Mouse (Mus musculus): ENCODE measurements around the gene Pld4. TPM values are rescaled to one million over a fixed set of nuclear protein-coding genes. Genes with fewer than 3 reads are reported as not detected.
A peak's percentile ranks its signal among the peaks of the same experiment; 100 is the strongest.

Pld4 gene
- total RNA-seq, 2 experiments from 2014 or later: 3.5 to 3.9 TPM

GRCm38 (mm10) chr12:112767036-112767890 lies 6.8 kb downstream of the Pld4 start:
- no peak for DNase-seq

DNA sequence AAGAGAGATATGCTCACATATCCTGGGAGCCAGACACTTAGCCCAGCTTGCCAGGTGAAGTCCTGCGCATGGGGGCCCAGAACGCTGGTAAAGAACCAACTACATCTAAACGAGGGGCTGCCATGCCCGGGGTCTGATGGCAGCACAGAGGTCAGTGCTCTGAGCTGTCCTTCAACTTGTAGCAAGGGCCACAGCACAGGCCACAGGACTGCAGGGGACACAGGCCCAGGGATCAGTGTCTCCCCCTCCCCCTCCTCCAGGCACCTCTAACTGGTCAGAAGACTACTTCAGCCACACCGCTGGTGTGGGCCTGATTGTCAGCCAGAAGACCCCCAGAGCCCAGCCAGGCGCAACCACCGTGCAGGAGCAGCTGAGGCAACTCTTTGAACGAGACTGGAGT lies 7.7 kb downstream of the Pld4 start:
- DNase-seq: no peak

- no peak for DNase-seq
These were observed 8.6 kb downstream of the Pld4 start for GRCm38 (mm10) chr12:112769031-112769430.

DNA sequence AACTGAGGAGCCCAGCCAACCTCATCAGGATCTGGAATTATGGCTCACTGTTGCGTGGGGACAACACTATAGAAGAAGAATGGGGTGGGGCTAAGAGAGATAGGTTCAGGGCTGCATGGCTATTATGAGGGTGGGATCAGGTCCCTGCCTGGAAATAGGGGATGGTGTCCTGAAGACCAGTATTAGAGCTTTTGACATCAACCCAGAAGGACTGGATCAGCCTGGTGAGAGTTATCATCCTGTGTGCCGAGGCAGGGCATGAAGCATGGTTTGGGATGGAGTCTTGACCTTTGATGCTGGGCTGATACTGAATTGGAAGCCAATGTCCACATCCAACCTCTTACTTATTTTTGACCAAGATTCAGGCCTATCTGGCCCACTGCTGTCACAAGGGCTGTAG lies 9.3 kb downstream of the Pld4 start:
- no peak for DNase-seq

GRCm38 (mm10) chr12:112770396-112770795 lies 9.9 kb downstream of the Pld4 start:
- DNase-seq: no peak

GRCm38 (mm10) chr12:112772306-112772705 lies 11.9 kb downstream of the Pld4 start:
- DNase-seq: no peak

- no peak for DNase-seq
These were observed 12.9 kb downstream of the Pld4 start for GRCm38 (mm10) chr12:112773366-112773765.

DNA sequence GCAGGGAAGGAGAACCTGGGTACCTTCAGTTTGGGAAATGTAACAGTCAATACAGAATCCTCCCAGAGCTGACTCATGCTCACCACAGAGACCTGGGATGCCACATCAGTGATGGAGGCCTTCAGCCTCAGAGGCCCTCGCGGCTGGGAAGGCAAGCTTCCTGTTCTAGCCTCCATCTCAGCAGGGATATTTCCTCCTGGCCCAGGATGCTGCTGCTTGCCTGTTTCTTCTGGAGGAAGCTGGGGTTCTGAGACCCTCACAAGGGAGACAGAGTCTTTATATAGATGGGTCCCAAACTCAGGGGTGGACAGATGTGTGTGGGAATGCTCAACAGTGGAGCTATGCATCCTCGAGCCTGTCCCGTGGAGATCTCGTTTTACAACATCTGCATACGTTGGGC lies 13.6 kb downstream of the Pld4 start:
- DNase-seq: no peak

GRCm38 (mm10) chr12:112774481-112774880 lies 14.0 kb downstream of the Pld4 start:
- DNase-seq: no peak

DNA sequence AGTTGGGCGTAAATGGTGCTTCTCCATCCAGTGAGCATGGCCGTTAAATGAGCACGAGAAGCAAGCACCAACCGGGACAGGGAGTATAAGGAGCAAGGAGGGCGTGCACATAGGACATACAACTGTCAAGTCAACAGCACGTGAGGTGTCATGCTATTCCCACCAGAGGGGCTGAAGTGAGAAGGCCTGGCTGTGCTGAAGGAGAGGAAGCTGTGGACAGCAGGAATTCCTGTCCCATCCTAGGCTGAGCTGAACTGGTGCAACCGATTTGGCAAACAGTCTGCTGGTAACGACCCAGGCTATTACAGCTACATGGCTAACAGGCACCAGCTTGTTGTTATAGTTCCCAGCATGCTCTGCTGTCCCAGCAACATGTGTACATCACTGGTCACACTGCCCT lies 30.6 kb downstream of the Pld4 start:
- no peak for DNase-seq

DNA sequence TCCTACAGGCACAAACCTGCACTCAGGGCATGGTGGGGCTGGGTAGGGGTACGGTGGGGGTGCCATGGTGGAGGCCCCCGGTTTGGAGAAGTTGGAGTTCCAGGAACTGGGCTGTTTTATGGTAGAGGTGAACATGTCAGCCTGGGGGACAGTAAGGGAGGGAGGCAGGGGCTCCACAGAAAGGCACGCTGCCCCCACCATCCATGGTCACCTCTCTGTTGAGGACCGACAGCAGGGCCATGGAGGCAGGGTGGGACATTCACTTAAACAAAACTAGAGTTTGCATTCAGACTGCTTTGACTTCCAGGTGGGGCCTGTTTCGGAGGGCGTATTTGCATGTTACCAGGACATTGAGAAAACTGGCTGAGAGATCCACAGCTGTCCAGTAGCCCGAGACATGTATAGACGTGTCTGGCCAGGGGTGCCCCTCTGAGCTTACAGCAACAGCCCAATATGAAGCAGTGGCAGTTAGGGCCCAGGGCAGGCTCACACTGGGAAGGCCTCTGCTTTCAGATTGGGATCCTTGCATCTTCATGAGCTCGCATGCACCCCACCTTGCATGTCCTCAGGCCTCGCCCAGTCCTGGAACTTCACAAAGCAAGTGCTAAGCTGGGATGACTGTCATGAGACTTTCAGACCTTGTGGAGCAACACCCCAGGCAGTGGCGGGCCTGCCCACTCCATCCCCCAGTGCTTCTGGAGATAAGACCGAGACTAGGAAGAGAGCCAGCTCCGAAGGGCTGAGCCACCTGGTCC lies 33.3 kb downstream of the Pld4 start:
- peak; percentile 31 for DNase-seq

DNA sequence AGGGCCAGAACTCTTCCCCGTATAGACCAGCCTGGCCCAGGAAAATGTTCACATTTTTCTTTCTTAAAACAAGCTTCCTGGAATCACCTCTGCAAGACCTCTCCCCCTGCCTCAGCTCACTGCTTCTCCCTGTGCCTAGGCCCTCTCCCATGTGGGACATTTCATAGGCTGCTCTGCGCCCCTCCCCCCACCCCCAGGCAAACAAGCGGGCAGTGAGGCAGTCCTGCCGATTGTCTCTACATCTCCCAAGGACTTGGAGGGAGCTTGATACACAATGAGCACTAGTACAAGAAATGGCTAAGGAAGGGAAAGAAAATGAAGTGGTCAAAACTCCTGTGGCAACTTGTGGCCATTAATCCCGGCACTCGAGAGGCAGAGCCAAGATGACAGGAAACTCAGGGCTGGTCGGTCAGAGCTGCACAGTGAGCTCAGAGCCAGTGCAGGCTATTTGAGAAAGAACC lies 33.9 kb downstream of the Pld4 start:
- DNase-seq: no peak

GRCm38 (mm10) chr12:112794998-112795397 lies 34.5 kb downstream of the Pld4 start:
- no peak for DNase-seq

DNA sequence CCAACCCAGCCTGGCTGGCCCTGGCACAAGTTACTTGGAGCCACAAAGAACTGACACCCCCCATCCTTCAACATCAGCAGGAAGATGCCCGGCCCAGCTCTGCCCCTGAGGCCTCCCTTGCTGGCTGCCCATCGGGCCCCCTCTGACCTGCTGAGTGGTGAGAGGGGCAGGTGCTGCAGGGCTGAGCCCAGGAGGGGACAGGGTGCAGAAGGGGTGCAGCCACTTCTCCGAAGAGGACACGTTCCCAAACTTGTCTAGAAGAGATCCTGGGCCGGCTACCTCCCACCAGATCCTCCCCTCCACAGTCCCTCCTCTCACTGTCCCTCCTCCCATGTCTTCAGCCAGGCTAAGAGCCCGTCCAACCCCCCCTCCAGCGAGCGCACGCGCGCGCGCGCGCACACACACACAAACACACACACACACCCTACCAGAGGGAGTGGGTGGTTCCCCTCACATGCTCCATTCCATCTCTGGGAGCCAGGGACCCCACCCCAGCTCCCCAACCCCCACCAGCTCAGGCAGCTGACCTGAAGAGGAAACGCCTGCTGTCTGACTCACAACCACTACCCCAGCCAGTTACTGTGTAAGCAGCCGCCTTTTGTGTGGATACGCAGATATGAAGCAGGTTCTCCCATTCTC lies 35.1 kb downstream of the Pld4 start:
- DNase-seq: peak; percentile 79

- no peak for DNase-seq
These were observed 36.4 kb downstream of the Pld4 start for GRCm38 (mm10) chr12:112796551-112797510.

- DNase-seq: peak; percentile 50
These were observed 37.3 kb downstream of the Pld4 start for GRCm38 (mm10) chr12:112797672-112798331.

GRCm38 (mm10) chr12:112798332-112798681 lies 37.9 kb downstream of the Pld4 start:
- no peak for DNase-seq

GRCm38 (mm10) chr12:112798716-112799115 lies 38.3 kb downstream of the Pld4 start:
- no peak for DNase-seq

DNA sequence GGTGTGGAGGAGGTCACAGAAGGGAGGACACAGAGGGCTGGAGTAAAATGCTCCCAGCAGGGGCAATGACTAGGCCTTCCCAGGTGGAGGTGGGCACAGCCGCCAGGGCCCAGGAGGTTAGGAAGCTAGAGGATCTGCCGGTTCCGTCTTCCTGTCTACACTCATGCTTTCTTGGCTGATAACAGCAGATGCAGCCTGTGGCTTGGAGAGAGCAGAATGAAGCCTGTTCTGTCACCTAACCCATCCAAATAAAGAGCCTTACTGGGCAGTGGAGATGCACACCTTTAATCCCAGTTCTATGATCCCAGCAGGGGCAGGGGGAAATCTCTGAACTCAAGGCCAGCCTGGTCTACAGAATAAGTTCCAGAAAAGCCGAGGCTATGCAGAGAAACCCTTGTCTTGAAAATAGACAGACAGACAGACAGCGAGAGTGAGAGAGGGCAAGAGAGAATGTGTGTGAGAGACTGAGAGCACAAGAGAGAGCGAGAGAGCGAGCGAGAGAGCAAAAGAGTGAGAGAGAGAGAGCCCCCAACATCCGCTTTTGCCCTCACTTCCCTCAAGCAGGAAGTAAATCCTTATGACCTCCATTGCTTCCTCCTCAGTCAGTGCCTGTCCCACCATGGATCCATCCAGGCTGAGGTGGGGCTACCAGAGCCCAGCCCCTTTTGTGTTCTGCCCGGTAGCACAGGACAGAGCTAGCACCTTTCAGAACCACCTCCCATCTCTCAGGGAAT lies 38.9 kb downstream of the Pld4 start:
- no peak for DNase-seq

DNA sequence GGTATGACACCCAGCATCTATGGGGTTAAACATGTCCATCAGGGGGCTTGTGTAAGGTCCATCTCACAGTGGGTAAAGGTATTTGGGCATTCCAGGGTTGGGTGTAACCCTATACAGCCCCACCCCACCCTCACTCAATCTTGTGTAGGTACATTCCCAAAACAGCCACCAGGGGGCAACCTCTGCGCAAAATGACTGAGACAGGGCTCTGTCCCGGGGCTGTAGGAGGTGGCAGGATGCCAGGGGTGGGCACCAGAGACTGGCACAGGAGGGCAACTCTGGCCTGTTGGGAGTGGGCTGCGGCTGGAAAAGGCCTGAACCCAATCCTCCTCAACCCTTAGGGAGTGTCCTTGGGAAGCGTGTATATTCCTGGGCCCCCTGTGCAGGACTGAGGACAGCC lies 40.0 kb downstream of the Pld4 start:
- DNase-seq: peak; percentile 54

Measured in gastrocnemius, postnatal 25 days (tissue).